Mouse (Mus musculus): ENCODE data around the gene Arid4a.

DNA sequence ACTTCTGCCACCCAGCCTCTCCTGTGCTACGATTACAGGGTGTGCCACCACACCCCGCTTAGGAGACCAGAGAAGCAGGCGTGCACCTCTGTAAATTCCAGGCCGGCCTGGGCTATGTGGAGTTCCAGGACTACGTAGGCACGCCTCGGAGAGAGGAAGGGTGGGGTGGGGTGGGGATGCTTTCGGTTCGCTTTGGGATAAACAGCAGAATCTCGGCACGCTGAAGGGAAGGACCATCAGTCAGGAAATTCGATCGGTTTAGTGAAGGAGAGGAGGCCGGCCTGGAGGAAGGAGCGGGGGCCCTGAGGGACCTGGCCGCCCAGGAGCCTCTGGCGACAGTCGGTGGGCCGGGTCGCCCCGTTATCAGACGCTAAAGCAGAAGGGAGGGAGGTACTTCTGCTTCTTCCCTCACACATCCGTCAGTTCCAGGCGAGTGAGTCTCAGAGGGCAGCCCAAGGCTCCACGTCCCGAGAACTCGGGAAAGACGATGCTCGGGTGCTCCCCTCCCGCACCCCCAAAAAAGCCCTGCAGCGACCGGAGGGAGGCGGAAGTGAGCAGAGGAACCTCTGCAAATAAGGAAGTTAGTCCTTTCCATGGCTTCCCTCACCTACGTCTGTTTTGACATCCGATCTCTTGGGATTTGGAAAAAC, 47.5 kb upstream of the Arid4a start:
- TF ChIP-seq CTCF (IDR thresholded peaks at IDR 0.05; ENCODE audit: insufficient read depth, low read depth, low read length) (peak; percentile 52; the same call in 1 of the 2 replicates), POLR2A (IDR thresholded peaks at IDR 0.05; ENCODE audit: insufficient read depth, low read depth, low read length) (no peak)
